Mouse (Mus musculus): Measurements from ENCODE around the gene Rgs8. TPM values are rescaled to one million over a fixed set of nuclear protein-coding genes. Genes with fewer than 3 reads are reported as not detected.

Rgs8 gene
- polyA plus RNA-seq, 1 experiment from 2014 or later: 0.14 TPM

GRCm38 (mm10) chr1:153672698-153673097 is 19.9 kb downstream of the Rgs8 start:
- no peak for TF ChIP-seq CTCF (IDR thresholded peaks at IDR 0.05; ENCODE audit: low read depth)
- 57% methylated on average over 9 of the region's 9 CpGs for WGBS
- Histone ChIP-seq H3K4me2 (no peak overlapping the region), H3K4me1 (ENCODE audit: insufficient read depth) (no peaks in the 10 kb centered on the region), H3K27me3 (ENCODE audit: insufficient read depth, low read length) (no peaks in the 10 kb centered on the region), H3K9ac (no peak overlapping the region), H3K36me3 (ENCODE audit: insufficient read depth) (no peaks in the 10 kb centered on the region), H3K4me3 (ENCODE audit: low read depth, low read length) (no peak overlapping the region), H3K27ac (ENCODE audit: low read depth) (no peak overlapping the region), H3K9me3 (ENCODE audit: low read depth, low read length) (no peaks in the 10 kb centered on the region)
- DNase-seq (no peak), ATAC-seq (ENCODE audit: insufficient read depth) (no peak)

- H3K4me2 ChIP-seq: no peak overlapping the region
- H3K9ac ChIP-seq: no peak overlapping the region
- DNase-seq (no peak), ATAC-seq (ENCODE audit: insufficient read depth) (no peak)
- WGBS: 62% methylated on average over 12 of the region's 12 CpGs
- no peaks in the 10 kb centered on the region for H3K36me3 ChIP-seq (ENCODE audit: insufficient read depth)
- no peak for TF ChIP-seq CTCF (IDR thresholded peaks at IDR 0.05; ENCODE audit: low read depth)
- H3K27ac ChIP-seq (ENCODE audit: low read depth): no peak overlapping the region
- no peaks in the 10 kb centered on the region for H3K4me1 ChIP-seq (ENCODE audit: insufficient read depth)
- H3K27me3 ChIP-seq (ENCODE audit: insufficient read depth, low read length): no peaks in the 10 kb centered on the region
- no peak overlapping the region for H3K4me3 ChIP-seq (ENCODE audit: low read depth, low read length)
- no peaks in the 10 kb centered on the region for H3K9me3 ChIP-seq (ENCODE audit: low read depth, low read length)
Measured at GRCm38 (mm10) chr1:153673900-153674299, 21.1 kb downstream of the Rgs8 start.

GRCm38 (mm10) chr1:153675591-153675990 is 22.8 kb downstream of the Rgs8 start:
- H3K4me1 ChIP-seq (ENCODE audit: insufficient read depth): no peaks in the 10 kb centered on the region
- DNase-seq: no peak
- ATAC-seq (ENCODE audit: insufficient read depth): no peak
- no peak for TF ChIP-seq CTCF (IDR thresholded peaks at IDR 0.05; ENCODE audit: low read depth)
- WGBS: 66% methylated on average over 4 of the region's 4 CpGs
- no peaks in the 10 kb centered on the region for H3K36me3 ChIP-seq (ENCODE audit: insufficient read depth)
- H3K9me3 ChIP-seq (ENCODE audit: low read depth, low read length): no peaks in the 10 kb centered on the region
- H3K27ac ChIP-seq (ENCODE audit: low read depth): no peak overlapping the region
- no peaks in the 10 kb centered on the region for H3K27me3 ChIP-seq (ENCODE audit: insufficient read depth, low read length)
- H3K9ac ChIP-seq: no peak overlapping the region
- H3K4me2 ChIP-seq: no peak overlapping the region
- H3K4me3 ChIP-seq (ENCODE audit: low read depth, low read length): no peak overlapping the region

- TF ChIP-seq CTCF (IDR thresholded peaks at IDR 0.05; ENCODE audit: low read depth): no peak
- WGBS: 58% methylated on average over 6 of the region's 6 CpGs
Measured at GRCm38 (mm10) chr1:153677635-153678034, 24.8 kb downstream of the Rgs8 start.

GRCm38 (mm10) chr1:153679147-153679546 is 26.3 kb downstream of the Rgs8 start:
- H3K27ac ChIP-seq (ENCODE audit: low read depth): no peak overlapping the region
- H3K4me2 ChIP-seq: no peak overlapping the region
- no peaks in the 10 kb centered on the region for H3K36me3 ChIP-seq (ENCODE audit: insufficient read depth)
- H3K9ac ChIP-seq: no peak overlapping the region
- no peaks in the 10 kb centered on the region for H3K27me3 ChIP-seq (ENCODE audit: insufficient read depth, low read length)
- TF ChIP-seq CTCF (IDR thresholded peaks at IDR 0.05; ENCODE audit: low read depth): no peak
- no peaks in the 10 kb centered on the region for H3K9me3 ChIP-seq (ENCODE audit: low read depth, low read length)
- WGBS: 47% methylated on average over 10 of the region's 10 CpGs
- H3K4me3 ChIP-seq (ENCODE audit: low read depth, low read length): no peak overlapping the region
- H3K4me1 ChIP-seq (ENCODE audit: insufficient read depth): no peaks in the 10 kb centered on the region
- ATAC-seq (ENCODE audit: insufficient read depth) (no peak), DNase-seq (no peak)

More at GRCm38 (mm10) chr1:153677635-153678034, 24.8 kb downstream of the Rgs8 start:
- Histone ChIP-seq H3K27me3 (ENCODE audit: insufficient read depth, low read length) (no peaks in the 10 kb centered on the region), H3K4me2 (no peak overlapping the region), H3K27ac (ENCODE audit: low read depth) (no peak overlapping the region), H3K4me3 (ENCODE audit: low read depth, low read length) (no peak overlapping the region), H3K36me3 (ENCODE audit: insufficient read depth) (no peaks in the 10 kb centered on the region), H3K9ac (no peak overlapping the region), H3K9me3 (ENCODE audit: low read depth, low read length) (no peaks in the 10 kb centered on the region), H3K4me1 (ENCODE audit: insufficient read depth) (no peaks in the 10 kb centered on the region)
- ATAC-seq (ENCODE audit: insufficient read depth) (no peak), DNase-seq (no peak)

- H3K36me3 ChIP-seq (ENCODE audit: insufficient read depth): no peaks in the 10 kb centered on the region
- H3K27me3 ChIP-seq (ENCODE audit: insufficient read depth, low read length): no peaks in the 10 kb centered on the region
- no peaks in the 10 kb centered on the region for H3K9me3 ChIP-seq (ENCODE audit: low read depth, low read length)
- no peaks in the 10 kb centered on the region for H3K4me1 ChIP-seq (ENCODE audit: insufficient read depth)
- ATAC-seq (ENCODE audit: insufficient read depth): no peak
- no peak for TF ChIP-seq CTCF (IDR thresholded peaks at IDR 0.05; ENCODE audit: low read depth)
- no peak overlapping the region for H3K9ac ChIP-seq
- H3K27ac ChIP-seq (ENCODE audit: low read depth): no peak overlapping the region
- no peak overlapping the region for H3K4me3 ChIP-seq (ENCODE audit: low read depth, low read length)
- no peak for DNase-seq
- 49% methylated on average over 3 of the region's 3 CpGs for WGBS
- H3K4me2 ChIP-seq: no peak overlapping the region
Measured at GRCm38 (mm10) chr1:153679653-153680052, 26.8 kb downstream of the Rgs8 start.

GRCm38 (mm10) chr1:153680363-153680762 is 27.5 kb downstream of the Rgs8 start:
- H3K9me3 ChIP-seq (ENCODE audit: low read depth, low read length): no peaks in the 10 kb centered on the region
- DNase-seq (no peak), ATAC-seq (ENCODE audit: insufficient read depth) (no peak)
- TF ChIP-seq CTCF (IDR thresholded peaks at IDR 0.05; ENCODE audit: low read depth): no peak
- no peak overlapping the region for H3K27ac ChIP-seq (ENCODE audit: low read depth)
- WGBS: 58% methylated on average over 6 of the region's 6 CpGs
- no peaks in the 10 kb centered on the region for H3K36me3 ChIP-seq (ENCODE audit: insufficient read depth)
- H3K27me3 ChIP-seq (ENCODE audit: insufficient read depth, low read length): no peaks in the 10 kb centered on the region
- H3K4me2 ChIP-seq: no peak overlapping the region
- H3K9ac ChIP-seq: no peak overlapping the region
- H3K4me3 ChIP-seq (ENCODE audit: low read depth, low read length): no peak overlapping the region
- no peaks in the 10 kb centered on the region for H3K4me1 ChIP-seq (ENCODE audit: insufficient read depth)

- Histone ChIP-seq H3K4me3 (ENCODE audit: low read depth, low read length) (no peak overlapping the region), H3K4me2 (no peak overlapping the region), H3K9ac (no peak overlapping the region), H3K4me1 (ENCODE audit: insufficient read depth) (no peaks in the 10 kb centered on the region), H3K27me3 (ENCODE audit: insufficient read depth, low read length) (no peaks in the 10 kb centered on the region), H3K27ac (ENCODE audit: low read depth) (no peak overlapping the region), H3K9me3 (ENCODE audit: low read depth, low read length) (no peaks in the 10 kb centered on the region), H3K36me3 (ENCODE audit: insufficient read depth) (no peaks in the 10 kb centered on the region)
- DNase-seq: no peak
- no peak for ATAC-seq (ENCODE audit: insufficient read depth)
- WGBS: 76% methylated on average over 2 of the region's 2 CpGs
- TF ChIP-seq CTCF (IDR thresholded peaks at IDR 0.05; ENCODE audit: low read depth): no peak
Measured at GRCm38 (mm10) chr1:153681036-153681435, 28.2 kb downstream of the Rgs8 start.
